Mouse (Mus musculus) lung, adult 2 months (tissue): Measurements from ENCODE around the gene Gm17349.

ENCODE experiments used
- CTCF ChIP-seq: fragments of 200-500 bp; IDR thresholded peaks from 2 replicates; pipeline ENCODE4 v1.5.1; 2011; ENCODE audit warnings: mild to moderate bottlenecking, low read length, control low read depth; ENCODE audit not compliant: insufficient read depth
- POLR2A ChIP-seq: fragments of 200-500 bp; IDR thresholded peaks from 2 replicates; pipeline ENCODE4 v1.6.1; 2011; ENCODE audit warnings: low read depth, mild to moderate bottlenecking, control low read depth, low read length, borderline replicate concordance; ENCODE audit errors: extremely low read depth

- TF ChIP-seq CTCF (no peak), POLR2A (no peak)
Observed at GRCm38 (mm10) chr15:99715361-99715865, 10.1 kb upstream of the Gm17349 start.
